Mouse (Mus musculus) cerebellum, adult 9-10 months (tissue): ENCODE results near the gene Secisbp2.
"Not testable (repeated sequence)": the region's sequence is repeated elsewhere in the genome, so short reads cannot be mapped to it uniquely, and the experiment has no call there.

ENCODE experiments used
- DNase-seq: peaks from one replicate; pipeline ENCODE4 v3.0.0; 2022

The Secisbp2 gene

GRCm38 (mm10) chr13:51644829-51645789, 6.4 kb upstream of the Secisbp2 start, which contains the start of gene Cks2:
Cks2 (plus strand) TSS chr13:51645232.
- peak; percentile 98 for DNase-seq

GRCm38 (mm10) chr13:51645872-51646271, 5.6 kb upstream of the Secisbp2 start:
- no peak for DNase-seq

DNA sequence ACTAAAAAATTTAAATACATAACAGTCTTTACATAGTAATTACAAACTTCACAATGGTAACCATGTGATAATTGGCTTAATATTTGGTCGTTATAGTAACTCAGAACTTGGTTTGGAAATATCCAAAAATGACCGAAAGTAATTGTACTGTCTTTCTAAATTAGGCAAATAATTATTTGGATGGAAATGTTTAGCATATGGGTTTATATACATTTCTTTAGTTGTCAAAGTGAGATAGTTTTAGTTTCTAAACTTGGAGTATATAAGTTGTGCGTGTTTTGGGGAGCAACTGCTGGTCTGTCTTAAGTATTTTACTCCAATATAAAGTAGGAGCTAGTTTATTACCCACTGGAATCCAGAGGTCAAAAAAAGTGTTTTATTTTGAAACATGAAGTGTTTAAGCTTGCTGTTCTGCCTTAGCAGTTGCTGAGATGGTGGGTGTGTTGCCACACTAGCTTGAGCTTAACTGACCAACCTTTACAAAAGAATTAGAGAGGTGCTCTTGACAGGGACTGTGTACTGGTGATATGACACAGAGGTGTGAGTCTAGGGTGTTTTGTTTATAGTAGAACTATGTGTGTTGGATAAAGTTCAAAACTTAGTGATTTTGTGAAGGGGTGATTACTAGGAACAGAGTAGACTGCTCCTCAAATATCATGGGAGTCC, 5.0 kb upstream of the Secisbp2 start:
- no peak for DNase-seq

- no peak for DNase-seq
Observed at GRCm38 (mm10) chr13:51647770-51648169, 3.7 kb upstream of the Secisbp2 start.

DNA sequence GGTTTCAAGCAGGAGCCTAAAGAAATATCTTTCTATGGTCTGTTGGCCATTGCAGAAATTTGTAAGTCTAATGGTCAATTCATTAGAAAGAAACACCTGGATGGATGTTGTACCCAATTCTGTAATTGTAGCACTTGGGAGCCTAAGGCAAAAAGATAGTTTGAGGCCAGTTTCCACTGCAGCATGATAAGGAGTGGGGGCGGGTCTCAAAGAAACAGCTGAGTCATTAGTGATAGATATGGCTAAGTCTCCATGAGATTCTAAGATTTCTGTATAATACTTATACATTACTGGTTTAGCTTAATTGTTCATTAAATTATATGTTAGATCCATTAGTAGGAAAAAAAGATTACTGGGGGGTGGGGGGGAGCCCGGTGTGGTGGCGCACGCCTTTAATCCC, 3.3 kb upstream of the Secisbp2 start:
- DNase-seq = no peak

GRCm38 (mm10) chr13:51649740-51650139, 1.8 kb upstream of the Secisbp2 start:
- no peak for DNase-seq

- DNase-seq = no peak
Observed at GRCm38 (mm10) chr13:51653159-51653558, 1.7 kb downstream of the Secisbp2 start.

DNA sequence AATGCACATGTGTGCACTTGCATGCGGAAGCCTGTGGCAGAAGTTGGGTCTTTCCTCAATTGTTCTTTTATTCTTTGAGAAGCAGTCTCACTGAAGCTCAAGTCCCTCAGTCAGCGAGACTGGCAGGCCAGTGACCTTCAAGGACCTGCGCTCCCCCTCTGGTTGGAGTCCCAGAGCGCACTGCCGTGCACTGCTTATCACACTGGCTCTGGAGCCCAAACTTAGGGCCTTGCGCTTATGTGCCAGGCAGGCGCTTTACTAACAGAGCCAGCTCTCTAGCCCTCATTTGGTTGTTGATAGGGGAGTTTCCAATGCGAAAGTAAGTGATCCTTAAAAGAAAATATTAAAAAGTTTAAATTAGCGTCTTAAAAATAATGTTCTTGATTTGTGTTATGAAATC, 2.5 kb downstream of the Secisbp2 start:
- no peak for DNase-seq

DNA sequence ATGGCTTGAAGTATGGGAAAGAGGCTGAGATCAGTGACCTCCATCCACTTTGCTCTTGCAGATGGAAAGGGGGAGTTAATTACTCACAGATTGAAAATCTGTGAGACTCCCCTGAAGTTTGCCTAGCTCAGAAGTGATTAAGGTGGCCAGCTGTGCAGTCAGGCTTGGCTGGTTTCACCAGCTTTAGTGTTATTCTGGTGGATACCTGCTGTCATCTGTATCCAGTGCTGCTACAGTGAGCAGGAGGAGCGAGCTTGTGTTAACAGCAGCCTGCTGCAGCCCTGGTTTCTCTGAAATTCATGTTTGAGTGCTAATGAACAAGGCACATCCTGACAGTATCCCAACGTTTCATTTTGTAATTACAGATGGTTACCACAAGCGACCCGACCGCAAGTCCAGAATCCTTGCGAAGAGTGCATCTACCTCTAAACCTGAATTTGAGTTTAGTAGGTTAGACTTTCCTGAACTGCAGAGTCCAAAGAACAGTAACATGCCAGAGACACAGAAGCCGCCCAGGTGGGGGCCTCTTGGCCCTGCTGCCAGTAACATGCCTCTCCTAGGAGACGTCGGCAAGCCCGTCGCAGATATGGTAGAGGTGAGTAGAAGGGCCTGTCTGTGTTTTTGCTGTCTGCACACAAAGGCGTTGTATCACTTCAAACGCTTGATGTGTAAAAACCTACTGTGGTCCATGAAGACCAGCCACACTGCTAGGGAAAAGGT, 5.2 kb downstream of the Secisbp2 start:
- no peak for DNase-seq

DNA sequence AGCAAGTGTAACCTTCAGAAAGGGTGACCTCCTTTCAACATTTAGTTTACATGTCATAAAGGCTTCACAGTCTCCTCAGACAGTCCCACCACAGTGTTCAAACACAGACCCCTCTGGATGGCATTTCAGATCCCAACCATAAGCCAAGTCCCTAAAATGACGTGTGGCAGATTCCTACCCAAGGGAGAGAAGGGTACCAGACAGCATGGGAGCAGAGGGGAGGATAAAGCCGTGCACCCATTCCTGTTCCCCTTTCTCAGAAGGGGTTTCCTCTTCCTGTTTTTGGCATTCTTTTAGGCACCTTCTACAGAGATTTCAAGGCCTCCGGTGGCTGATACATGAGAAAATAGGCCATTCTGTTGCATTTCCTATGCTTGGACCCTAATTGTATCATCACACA, 6.6 kb downstream of the Secisbp2 start:
- DNase-seq = no peak

GRCm38 (mm10) chr13:51659573-51659972, 8.1 kb downstream of the Secisbp2 start:
- DNase-seq = no peak

GRCm38 (mm10) chr13:51663561-51663960, 12.1 kb downstream of the Secisbp2 start:
- no peak for DNase-seq

DNA sequence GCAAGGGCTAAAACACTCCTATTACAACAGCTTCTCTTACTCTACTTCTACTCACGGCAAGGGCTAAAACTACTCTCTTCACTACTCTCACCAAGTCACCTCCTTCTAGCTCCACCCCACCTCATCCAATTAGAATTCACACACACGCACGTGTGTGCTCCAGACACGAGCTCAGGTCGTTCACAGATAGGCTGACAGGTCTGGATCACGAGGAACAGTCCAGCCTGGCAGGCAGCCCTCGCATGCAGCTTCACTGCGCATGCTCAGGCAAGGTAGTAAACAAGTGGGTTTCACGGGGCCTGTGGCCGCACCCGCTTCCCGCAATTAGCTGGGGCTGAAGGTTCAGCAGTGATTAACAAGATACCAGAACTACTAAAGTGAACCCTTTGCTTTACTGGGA, 16.7 kb downstream of the Secisbp2 start:
- DNase-seq = not testable (repeated sequence)

DNA sequence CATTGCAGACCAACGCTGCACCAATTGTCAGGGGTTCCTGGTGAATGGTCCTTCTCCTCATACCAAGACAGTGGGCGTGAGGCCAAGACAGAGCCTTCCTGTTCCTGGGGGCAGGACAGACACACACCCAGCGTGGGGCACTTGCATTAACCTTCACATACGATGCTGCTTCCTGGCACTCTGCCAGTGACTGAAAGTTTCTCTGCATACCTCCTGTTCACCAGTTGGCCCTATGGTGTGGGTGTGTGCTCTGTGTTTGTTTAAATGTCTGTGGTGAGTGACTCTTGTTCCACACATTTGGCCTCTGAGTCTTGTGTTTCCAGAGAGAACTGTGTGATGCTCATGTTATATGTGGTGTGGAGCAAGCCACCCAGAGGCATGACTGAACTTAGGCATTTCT, 25.1 kb downstream of the Secisbp2 start:
- DNase-seq = no peak

DNA sequence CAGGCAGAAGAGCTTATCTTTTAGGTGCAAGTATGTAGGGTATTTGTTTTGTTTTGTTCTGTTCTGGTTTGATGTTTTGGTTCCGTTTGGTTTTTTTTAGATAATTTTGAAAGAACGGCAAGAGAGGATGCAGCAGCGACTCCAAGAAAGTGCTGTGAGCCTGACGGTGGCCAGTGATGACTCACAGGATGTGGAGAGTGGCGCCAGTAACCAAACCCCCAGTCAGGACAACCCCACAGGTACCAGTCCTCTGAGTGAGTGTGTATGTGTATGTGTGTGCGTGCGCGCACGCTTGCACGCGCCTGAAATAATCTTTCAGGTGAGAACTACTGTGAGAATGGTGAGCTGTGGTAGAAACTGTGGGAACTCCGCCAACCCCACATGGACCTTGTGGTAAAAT, 25.5 kb downstream of the Secisbp2 start:
- no peak for DNase-seq

- no peak for DNase-seq
Observed at GRCm38 (mm10) chr13:51677630-51678185, 26.2 kb downstream of the Secisbp2 start.

GRCm38 (mm10) chr13:51678687-51679086, 27.2 kb downstream of the Secisbp2 start:
- no peak for DNase-seq

- DNase-seq = no peak
Observed at GRCm38 (mm10) chr13:51679332-51679731, 27.8 kb downstream of the Secisbp2 start.

GRCm38 (mm10) chr13:51681076-51681475, 29.6 kb downstream of the Secisbp2 start:
- DNase-seq = no peak

DNA sequence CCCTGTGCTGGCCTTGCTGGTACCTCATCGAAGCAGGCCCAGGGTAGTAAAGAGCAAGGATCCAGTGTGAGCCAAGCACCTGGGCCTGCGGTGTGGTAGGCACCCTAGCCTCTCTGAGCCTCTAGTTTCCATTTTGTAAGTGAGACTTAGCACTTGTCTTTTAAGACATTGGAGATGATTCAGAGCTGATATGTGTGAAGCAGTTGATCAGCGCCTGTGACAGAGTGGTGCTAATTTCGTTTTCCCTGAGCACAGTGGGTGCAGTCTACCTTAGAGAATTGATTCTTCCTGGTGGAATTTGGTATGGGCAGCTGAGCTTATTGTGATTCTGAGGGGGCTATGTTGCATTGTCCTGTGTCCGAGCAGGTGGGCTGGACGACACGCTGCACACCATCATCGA, 30.1 kb downstream of the Secisbp2 start:
- no peak for DNase-seq

DNA sequence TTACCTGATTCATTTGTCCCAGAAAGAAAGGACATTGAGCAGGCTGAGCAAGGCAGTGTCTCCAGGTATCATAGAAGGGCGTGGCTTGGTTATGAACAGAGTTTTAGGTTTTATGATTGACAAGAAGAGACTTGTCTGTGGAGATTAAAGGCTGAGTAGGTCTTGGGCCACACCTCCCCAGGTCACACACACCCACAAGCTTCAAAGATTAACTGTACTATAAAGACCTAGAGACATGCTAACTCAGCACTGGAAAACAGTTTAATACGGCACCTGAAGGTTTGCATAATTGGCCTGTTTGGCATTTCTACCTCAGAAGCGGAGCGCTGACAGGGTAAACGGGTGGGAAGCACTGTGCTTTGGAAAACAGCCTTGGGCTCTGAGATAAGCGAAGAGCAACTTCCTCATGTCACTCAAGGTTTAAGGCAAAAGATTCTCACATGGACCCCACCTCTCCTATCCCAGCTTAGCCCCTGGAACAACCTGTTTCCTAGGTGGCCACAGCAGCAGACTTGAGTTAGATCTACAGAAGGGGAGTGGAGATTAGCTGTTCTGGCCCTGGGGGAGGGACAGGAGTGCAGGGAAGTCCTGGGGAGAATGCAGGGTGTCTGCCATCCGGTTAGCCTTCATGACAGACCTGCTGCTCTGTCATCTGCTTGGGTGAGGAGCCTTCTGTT, 33.9 kb downstream of the Secisbp2 start:
- no peak for DNase-seq

- DNase-seq = no peak
Observed at GRCm38 (mm10) chr13:51686966-51687365, 35.5 kb downstream of the Secisbp2 start.
